Mouse (Mus musculus) liver, embryonic 14.5 days (tissue): ENCODE results near the gene Gtpbp2.

Source experiments
- CTCF ChIP-seq: IDR thresholded peaks from 2 replicates; pipeline ENCODE4 v1.5.1; 2016; ENCODE audit warnings: antibody characterized with exemption, low read depth, control low read depth
- EP300 ChIP-seq: IDR thresholded peaks from 2 replicates; pipeline ENCODE4 v1.6.1; 2016; ENCODE audit warnings: antibody characterized with exemption, low read depth

DNA sequence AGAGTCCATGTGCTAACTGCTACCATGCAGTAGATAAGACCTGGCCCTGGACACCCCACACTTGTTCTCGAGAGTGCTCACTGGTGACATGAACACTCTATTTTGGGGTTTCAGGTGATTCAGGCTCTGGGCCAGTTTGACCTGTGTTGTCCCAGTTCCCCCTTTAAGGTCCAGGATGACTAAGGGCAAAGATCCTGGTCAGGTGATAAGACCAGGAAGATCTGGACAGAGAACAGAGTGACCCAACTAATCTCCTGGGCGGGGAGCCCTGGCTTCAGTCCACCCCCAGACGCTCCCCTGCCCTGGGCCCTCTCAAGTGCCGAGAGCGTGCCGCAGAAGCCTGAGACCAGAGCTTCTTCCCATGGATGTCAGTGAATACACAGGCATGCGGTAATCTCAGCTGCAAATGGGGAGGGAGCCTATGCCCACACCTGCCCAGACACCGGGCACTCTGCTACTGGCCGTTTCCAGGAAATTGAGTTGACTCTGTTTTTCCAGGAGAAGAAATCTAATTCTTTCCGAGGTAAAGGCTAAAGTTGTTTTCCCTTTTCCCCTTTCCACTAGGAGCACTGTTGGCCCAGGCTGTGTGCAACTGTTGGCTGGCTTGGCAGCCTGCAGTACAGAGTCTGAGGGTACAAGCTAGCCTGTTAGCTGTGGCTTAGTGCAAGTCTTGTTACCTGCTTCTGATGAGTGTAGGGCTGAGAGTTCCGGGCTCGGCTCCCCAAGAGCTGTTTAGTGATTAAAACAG, 36.7 kb upstream of the Gtpbp2 start:
- no peak for TF ChIP-seq CTCF
- TF ChIP-seq EP300 = no peak
